Mouse (Mus musculus) limb, embryonic 15.5 days (tissue): Measurements from ENCODE around the gene Best2. TPM values are rescaled to one million over a fixed set of nuclear protein-coding genes. Genes with fewer than 3 reads are reported as not detected.

ENCODE experiments used
- ATAC-seq: fragments of 200-750 bp; cut with Nextera tagmentation; 2 replicates; pipeline ENCODE4 v1.8.0; 2017; ENCODE audit warnings: low read depth, moderate TSS enrichment; ENCODE audit not compliant: insufficient number of reproducible peaks, low FRiP score, low TSS enrichment
- H3K27ac ChIP-seq: fragments of 300-500 bp; sonication (generic); 2 replicates; pipeline ENCODE4 v1.5.1; 2015; ENCODE audit warnings: moderate library complexity, mild to moderate bottlenecking, inconsistent platforms
- H3K27me3 ChIP-seq: fragments of 300-500 bp; sonication (generic); 2 replicates; pipeline ENCODE4 v1.6.1; 2015; ENCODE audit warnings: inconsistent platforms
- H3K36me3 ChIP-seq: fragments of 300-500 bp; sonication (generic); 2 replicates; pipeline ENCODE4 v1.6.1; 2015; ENCODE audit warnings: inconsistent platforms
- H3K4me1 ChIP-seq: fragments of 300-500 bp; sonication (generic); 2 replicates; pipeline ENCODE4 v1.6.1; 2015; ENCODE audit warnings: inconsistent platforms
- H3K4me2 ChIP-seq: fragments of 300-500 bp; sonication (generic); 2 replicates; pipeline ENCODE4 v1.6.1; 2015; ENCODE audit warnings: mild to moderate bottlenecking, inconsistent platforms
- H3K4me3 ChIP-seq: fragments of 300-500 bp; sonication (generic); 2 replicates; pipeline ENCODE4 v1.5.1; 2015; ENCODE audit warnings: mild to moderate bottlenecking, inconsistent platforms
- H3K9ac ChIP-seq: fragments of 300-500 bp; sonication (generic); 2 replicates; pipeline ENCODE4 v1.6.1; 2015; ENCODE audit warnings: inconsistent platforms
- H3K9me3 ChIP-seq: fragments of 300-500 bp; sonication (generic); 2 replicates; pipeline ENCODE4 v1.6.1; 2016; ENCODE audit warnings: inconsistent platforms
- WGBS: fragments of 180-500 bp; shearing (Covaris S2); methylation state at CpG from one replicate; pipeline ENCODE4 v1.1.7; 2015; 5-methylcytosine and 5-hydroxymethylcytosine counted together
- polyA plus RNA-seq: library from polyadenylated mRNA; unstranded; fragments of >200 nt; fragmentation: Nextera tagmentation; extraction: Ambion mirVana; gene quantifications from 2 replicates; pipeline ENCODE4 v1.2.1, GENCODE M21; 2015

Best2 gene
- polyA plus RNA-seq, 1 experiment from 2014 or later, result 0.12 TPM

- Histone ChIP-seq H3K9me3 (no peaks in the 10 kb centered on the region), H3K27me3 (0 out of 2 replicates have a peak, but pooled peaks cover 4% of the 10 kb centered on the region), H3K4me1 (peaks cover 39% of the 10 kb centered on the region), H3K27ac (no peak overlapping the region), H3K4me3 (no peak overlapping the region), H3K4me2 (no peak overlapping the region), H3K9ac (no peak overlapping the region), H3K36me3 (no peaks in the 10 kb centered on the region)
- 64% methylated on average over 2 of the region's 2 CpGs for WGBS
- ATAC-seq, result no peak
Measured at GRCm38 (mm10) chr8:84987903-84988302, 26.4 kb downstream of the Best2 start.

- Histone ChIP-seq H3K27ac (no peak overlapping the region), H3K36me3 (no peaks in the 10 kb centered on the region), H3K27me3 (0 out of 2 replicates have a peak, but pooled peaks cover 4% of the 10 kb centered on the region), H3K4me2 (no peak overlapping the region), H3K9me3 (no peaks in the 10 kb centered on the region), H3K4me1 (peaks cover 40% of the 10 kb centered on the region), H3K9ac (no peak overlapping the region), H3K4me3 (no peak overlapping the region)
- WGBS, result 80% methylated on average over 5 of the region's 5 CpGs
- no peak for ATAC-seq
Measured at GRCm38 (mm10) chr8:84987388-84987787, 26.9 kb downstream of the Best2 start.

- Histone ChIP-seq H3K36me3 (no peaks in the 10 kb centered on the region), H3K4me2 (peak overlapping the region; percentile 95), H3K4me1 (peaks cover 47% of the 10 kb centered on the region), H3K27me3 (0 out of 2 replicates have a peak, but pooled peaks cover 4% of the 10 kb centered on the region), H3K4me3 (peak overlapping the region; percentile 51), H3K9me3 (no peaks in the 10 kb centered on the region), H3K27ac (peak overlapping the region; percentile 81; the same call in 1 of the 2 replicates), H3K9ac (no peak overlapping the region)
- no peak for ATAC-seq
- 31% methylated on average over 8 of the region's 8 CpGs for WGBS
Measured at GRCm38 (mm10) chr8:84986379-84986945, 27.9 kb downstream of the Best2 start.

- H3K27ac ChIP-seq, result peak overlapping the region; percentile 81
- ATAC-seq, result no peak
- peak overlapping the region; percentile 51 for H3K4me3 ChIP-seq
- H3K4me2 ChIP-seq, result peak overlapping the region; percentile 95
- peaks cover 48% of the 10 kb centered on the region for H3K4me1 ChIP-seq
- H3K9ac ChIP-seq, result peak overlapping the region; percentile 39; the same call in 1 of the 2 replicates
- H3K9me3 ChIP-seq, result no peaks in the 10 kb centered on the region
- whole genome bisulfite sequencing, result 1% methylated on average over 53 of the region's 53 CpGs
- H3K27me3 ChIP-seq, result 0 out of 2 replicates have a peak, but pooled peaks cover 4% of the 10 kb centered on the region
- no peaks in the 10 kb centered on the region for H3K36me3 ChIP-seq
Measured at GRCm38 (mm10) chr8:84985684-84986378, 28.5 kb downstream of the Best2 start.

GRCm38 (mm10) chr8:84985049-84985683 is 29.2 kb downstream of the Best2 start:
- Histone ChIP-seq H3K9ac (peak overlapping the region; percentile 39; the same call in 1 of the 2 replicates), H3K27ac (peak overlapping the region; percentile 81), H3K4me1 (peaks cover 47% of the 10 kb centered on the region), H3K27me3 (0 out of 2 replicates have a peak, but pooled peaks cover 4% of the 10 kb centered on the region), H3K36me3 (no peaks in the 10 kb centered on the region), H3K4me2 (peak overlapping the region; percentile 95), H3K9me3 (no peaks in the 10 kb centered on the region), H3K4me3 (peak overlapping the region; percentile 51)
- no peak for ATAC-seq
- 1% methylated on average over 23 of the region's 23 CpGs for WGBS

GRCm38 (mm10) chr8:84984294-84985048 is 29.9 kb downstream of the Best2 start:
- peak overlapping the region; percentile 95 for H3K4me2 ChIP-seq
- H3K9ac ChIP-seq, result 0 out of 2 replicates have a peak overlapping the region, but pooled peaks have one; percentile 39
- H3K4me3 ChIP-seq, result peak overlapping the region; percentile 51; the same call in 1 of the 2 replicates
- 0 out of 2 replicates have a peak, but pooled peaks cover 4% of the 10 kb centered on the region for H3K27me3 ChIP-seq
- no peak for ATAC-seq
- no peaks in the 10 kb centered on the region for H3K36me3 ChIP-seq
- WGBS, result 9% methylated on average over 16 of the region's 16 CpGs
- peak overlapping the region; percentile 81 for H3K27ac ChIP-seq
- H3K9me3 ChIP-seq, result no peaks in the 10 kb centered on the region
- peaks cover 51% of the 10 kb centered on the region for H3K4me1 ChIP-seq

GRCm38 (mm10) chr8:84982499-84983011 is 31.8 kb downstream of the Best2 start:
- peaks cover 11% of the 10 kb centered on the region for H3K27me3 ChIP-seq
- ATAC-seq, result no peak
- H3K4me2 ChIP-seq, result no peak overlapping the region
- no peaks in the 10 kb centered on the region for H3K36me3 ChIP-seq
- H3K9ac ChIP-seq, result no peak overlapping the region
- H3K27ac ChIP-seq, result peak overlapping the region; percentile 44; the same call in 1 of the 2 replicates
- H3K4me3 ChIP-seq, result no peak overlapping the region
- peaks cover 66% of the 10 kb centered on the region for H3K4me1 ChIP-seq
- WGBS, result 45% methylated on average over 3 of the region's 3 CpGs
- no peaks in the 10 kb centered on the region for H3K9me3 ChIP-seq

- peaks cover 73% of the 10 kb centered on the region for H3K4me1 ChIP-seq
- ATAC-seq, result no peak
- H3K36me3 ChIP-seq, result no peaks in the 10 kb centered on the region
- H3K27ac ChIP-seq, result peak overlapping the region; percentile 44; the same call in 1 of the 2 replicates
- H3K4me3 ChIP-seq, result no peak overlapping the region
- 62% methylated on average over 15 of the region's 15 CpGs for WGBS
- H3K9ac ChIP-seq, result no peak overlapping the region
- no peak overlapping the region for H3K4me2 ChIP-seq
- no peaks in the 10 kb centered on the region for H3K9me3 ChIP-seq
- peaks cover 18% of the 10 kb centered on the region for H3K27me3 ChIP-seq
Measured at GRCm38 (mm10) chr8:84981644-84982498, 32.5 kb downstream of the Best2 start.

GRCm38 (mm10) chr8:84980622-84981358 is 33.5 kb downstream of the Best2 start:
- H3K9me3 ChIP-seq, result no peaks in the 10 kb centered on the region
- no peak overlapping the region for H3K9ac ChIP-seq
- peak overlapping the region; percentile 96 for H3K4me2 ChIP-seq
- 26% methylated on average over 11 of the region's 11 CpGs for WGBS
- ATAC-seq, result no peak
- H3K27me3 ChIP-seq, result peaks cover 15% of the 10 kb centered on the region
- H3K27ac ChIP-seq, result peak overlapping the region; percentile 65
- 0 out of 2 replicates have a peak overlapping the region, but pooled peaks have one; percentile 55 for H3K4me3 ChIP-seq
- peaks cover 76% of the 10 kb centered on the region for H3K4me1 ChIP-seq
- H3K36me3 ChIP-seq, result no peaks in the 10 kb centered on the region
